Comparison of ENCODE assay signal across 10 mouse cellular contexts in the genomic region with DNA sequence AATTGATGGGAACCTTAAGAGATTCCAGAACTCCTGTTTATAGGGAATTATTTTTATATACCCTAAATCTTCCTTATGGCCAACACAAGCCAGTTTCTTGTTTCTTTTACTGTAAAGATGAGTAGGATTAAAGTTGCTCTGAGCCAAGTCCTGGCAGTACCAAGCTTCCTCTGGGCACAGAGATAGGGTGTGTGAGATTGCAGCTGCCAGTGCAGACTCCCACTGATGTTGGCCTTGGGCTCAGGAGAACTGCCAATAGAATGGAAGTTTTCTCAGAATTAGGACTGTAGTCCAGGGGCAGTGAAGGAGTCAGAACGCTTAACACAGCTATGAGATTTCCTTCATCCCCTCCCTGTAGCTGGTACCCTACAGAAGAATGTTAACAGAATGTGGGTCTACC. TPM values are rescaled to one million over a fixed set of nuclear protein-coding genes. Genes with fewer than 3 reads are reported as not detected.
DNase-seq lines count a peak whose midpoint lies in the region; ATAC-seq and TF ChIP-seq lines count a peak whose summit lies in the region.
"Had no signal": no experiment of that assay in that cellular context is flagged by ENCODE, and none has a peak within 500 bp of the region (broad histone marks: within the 10 kb centered on the region; RNA-seq: fewer than 3 reads in every experiment).

No protein-coding gene starts in this region.

- H3K4me2 ChIP-seq in neural tube, embryonic 11.5 days (ENCODE audit: low read depth) = peak overlapping the region; percentile 87
- peak overlapping the region; percentile 94 for H3K4me2 ChIP-seq in limb, embryonic 14.5 days (replicated peaks; ENCODE audit: low read depth, low read length, severe bottlenecking)
- H3K4me2 ChIP-seq in stomach, postnatal 0 days (replicated peaks; ENCODE audit: low read depth) = peak overlapping the region; percentile 97; the same call in 1 of the 2 replicates

- H3K27me3 ChIP-seq in erythroblast, embryonic 14.5 days (ENCODE audit: control insufficient read depth) = no peaks in the 10 kb centered on the region
- no peaks in the 10 kb centered on the region for H3K27me3 ChIP-seq in neural tube, embryonic 11.5 days (ENCODE audit: control insufficient read depth, insufficient read depth, low read length)
- H3K27me3 ChIP-seq in limb, embryonic 14.5 days (ENCODE audit: control insufficient read depth, insufficient read depth, low read length) = no peaks in the 10 kb centered on the region
- H3K27me3 ChIP-seq in stomach, postnatal 0 days (ENCODE audit: control insufficient read depth, insufficient read depth, low read length) = no peaks in the 10 kb centered on the region

- no peak for TF ChIP-seq CTCF in stomach, postnatal 0 days (IDR thresholded peaks at IDR 0.05; ENCODE audit: low read depth)

- DNase-seq in neural tube, embryonic 11.5 days (ENCODE audit: low spot score) = no peak
- DNase-seq in neural tube, embryonic 10.5 days (ENCODE audit: extremely low spot score, low spot score) = no peak
- no peak for DNase-seq in limb, embryonic 14.5 days (ENCODE audit: low spot score)
- DNase-seq in stomach, postnatal 0 days (ENCODE audit: low spot score) = no peak
- DNase-seq in urinary bladder, postnatal 14 days (ENCODE audit: low spot score) = no peak
- DNase-seq in adrenal gland, postnatal 4 days (ENCODE audit: low spot score in 2 of 2) = no peak
- DNase-seq: B cell, adult 2 months had no signal

- TF ChIP-seq POLR2A in limb, embryonic 14.5 days (IDR thresholded peaks at IDR 0.05; ENCODE audit: borderline replicate concordance, extremely low read depth, insufficient read depth, insufficient read length) = no peak

- no peak overlapping the region for H3K9ac ChIP-seq in neural tube, embryonic 11.5 days (ENCODE audit: low read length)
- H3K9ac ChIP-seq in limb, embryonic 14.5 days (ENCODE audit: low read depth, low read length, severe bottlenecking) = no peak overlapping the region
- no peak overlapping the region for H3K9ac ChIP-seq in stomach, postnatal 0 days (ENCODE audit: low read length)

- no peak for ATAC-seq in erythroblast, adult 5-6 weeks (replicated peaks; ENCODE audit: low FRiP score, poor library complexity, severe bottlenecking)
- ATAC-seq in neural tube, embryonic 11.5 days (ENCODE audit: insufficient read depth, low FRiP score, low TSS enrichment) = no peak
- no peak for ATAC-seq in limb, embryonic 14.5 days (ENCODE audit: low FRiP score, low read depth)
- no peak for ATAC-seq in stomach, postnatal 0 days (ENCODE audit: low FRiP score, low TSS enrichment)

- H3K27ac ChIP-seq in neural tube, embryonic 11.5 days (ENCODE audit: low read depth, low read length) = no peak overlapping the region
- no peak overlapping the region for H3K27ac ChIP-seq in limb, embryonic 14.5 days (replicated peaks; ENCODE audit: low read depth, low read length)
- no peak overlapping the region for H3K27ac ChIP-seq in stomach, postnatal 0 days (replicated peaks)

- H3K4me3 ChIP-seq in erythroblast, embryonic 14.5 days (replicated peaks) = peak overlapping the region; percentile 99
- no peak overlapping the region for H3K4me3 ChIP-seq in neural tube, embryonic 11.5 days (ENCODE audit: low read depth, low read length)
- H3K4me3 ChIP-seq in limb, embryonic 14.5 days (replicated peaks; ENCODE audit: low read length) = peak overlapping the region; percentile 65; the same call in 1 of the 2 replicates
- H3K4me3 ChIP-seq in stomach, postnatal 0 days (ENCODE audit: low read depth, low read length) = peak overlapping the region; percentile 88; the same call in 1 of the 2 replicates

- TF ChIP-seq EP300 in stomach, postnatal 0 days (optimal IDR thresholded peaks at IDR 0.05) = no peak

- peaks cover 45% of the 10 kb centered on the region for H3K4me1 ChIP-seq in erythroblast, embryonic 14.5 days (ENCODE audit: control insufficient read depth)
- peaks cover 14% of the 10 kb centered on the region for H3K4me1 ChIP-seq in neural tube, embryonic 11.5 days (ENCODE audit: control insufficient read depth, insufficient read depth, low read length)
- H3K4me1 ChIP-seq in limb, embryonic 14.5 days (ENCODE audit: control insufficient read depth, insufficient read depth, low read length) = peaks cover 16% of the 10 kb centered on the region
- peaks cover 8% of the 10 kb centered on the region; the same call in 1 of the 2 replicates for H3K4me1 ChIP-seq in stomach, postnatal 0 days (replicated peaks; ENCODE audit: control insufficient read depth, insufficient read depth)

- H3K36me3 ChIP-seq in erythroblast, embryonic 14.5 days (ENCODE audit: control insufficient read depth) = peaks cover 47% of the 10 kb centered on the region
- H3K36me3 ChIP-seq in neural tube, embryonic 11.5 days (ENCODE audit: control insufficient read depth, insufficient read depth, low read length) = peaks cover 1% of the 10 kb centered on the region; the same call in 1 of the 2 replicates
- H3K36me3 ChIP-seq in limb, embryonic 14.5 days (ENCODE audit: control insufficient read depth, insufficient read depth, low read length) = peaks cover 42% of the 10 kb centered on the region
- H3K36me3 ChIP-seq in stomach, postnatal 0 days (ENCODE audit: control insufficient read depth, insufficient read depth, low read length) = peaks cover 4% of the 10 kb centered on the region

- 63% methylated on average over 1 of the region's 1 CpGs for WGBS in neural tube, embryonic 11.5 days
- WGBS in limb, embryonic 14.5 days = 41% methylated on average over 1 of the region's 1 CpGs
- 28% methylated on average over 1 of the region's 1 CpGs for WGBS in stomach, postnatal 0 days

- no peaks in the 10 kb centered on the region for H3K9me3 ChIP-seq in erythroblast, embryonic 14.5 days (ENCODE audit: control insufficient read depth, low read length)
- no peaks in the 10 kb centered on the region for H3K9me3 ChIP-seq in neural tube, embryonic 11.5 days (ENCODE audit: control insufficient read depth, low read length)
- H3K9me3 ChIP-seq in limb, embryonic 14.5 days (ENCODE audit: control insufficient read depth, low read length) = no peaks in the 10 kb centered on the region
- H3K9me3 ChIP-seq in stomach, postnatal 0 days (ENCODE audit: control insufficient read depth, low read length) = no peaks in the 10 kb centered on the region

RNA-seq across cellular contexts. Expression of a gene that starts 1.4 kb away (rescaled TPM):
- 1.3 and 1.9 TPM in 2 replicates for polyA plus RNA-seq in erythroblast, embryonic 14.5 days (2012)
- total RNA-seq in erythroblast, adult 5-6 weeks (2015; ENCODE audit: low replicate concordance) = 2.1 and 5.9 TPM in 2 replicates
- 2.8 and 8.3 TPM in 2 replicates for total RNA-seq in erythroblast, adult 5-6 weeks (2017; ENCODE audit: low replicate concordance)
- polyA plus RNA-seq in neural tube, embryonic 11.5 days (2014; fragmentation: Nextera tagmentation; extraction: Ambion mirVana) = 22.0 and 25.7 TPM in 2 replicates
- polyA plus RNA-seq in limb, embryonic 14.5 days (2012; rRNA removed) = 30.0 and 30.5 TPM in 2 replicates
- polyA plus RNA-seq in limb, embryonic 14.5 days (2014; fragmentation: Nextera tagmentation; extraction: Ambion mirVana) = 26.3 and 27.8 TPM in 2 replicates
- polyA plus RNA-seq in stomach, postnatal 0 days (2015; fragmentation: Nextera tagmentation; extraction: Ambion mirVana) = 11.6 and 13.0 TPM in 2 replicates
- 10 to 100 TPM; 56.7 to 61.6 TPM for total RNA-seq in adrenal gland, postnatal 4 days (2021)

RNA-seq across cellular contexts. Expression of a gene that starts 1.6 kb away (rescaled TPM):
- polyA plus RNA-seq in erythroblast, embryonic 14.5 days (2012) = 19.5 and 23.1 TPM in 2 replicates
- 282 and 306 TPM in 2 replicates for total RNA-seq in erythroblast, adult 5-6 weeks (2015; ENCODE audit: low replicate concordance)
- total RNA-seq in erythroblast, adult 5-6 weeks (2017; ENCODE audit: low replicate concordance) = 240 and 279 TPM in 2 replicates
- 866 and 868 TPM in 2 replicates for polyA plus RNA-seq in neural tube, embryonic 11.5 days (2014; fragmentation: Nextera tagmentation; extraction: Ambion mirVana)
- 294 and 427 TPM in 2 replicates for polyA plus RNA-seq in limb, embryonic 14.5 days (2012; rRNA removed)
- 870 and 933 TPM in 2 replicates for polyA plus RNA-seq in limb, embryonic 14.5 days (2014; fragmentation: Nextera tagmentation; extraction: Ambion mirVana)
- 883 and 916 TPM in 2 replicates for polyA plus RNA-seq in stomach, postnatal 0 days (2015; fragmentation: Nextera tagmentation; extraction: Ambion mirVana)
- total RNA-seq in adrenal gland, postnatal 4 days (2021) = 100 to 1,000 TPM; 503 to 527 TPM

RNA-seq across cellular contexts. Expression of a gene that starts 17.8 kb away (rescaled TPM):
- polyA plus RNA-seq in erythroblast, embryonic 14.5 days (2012) = 5.7 and 6.6 TPM in 2 replicates
- 19.2 and 34.4 TPM in 2 replicates for total RNA-seq in erythroblast, adult 5-6 weeks (2015; ENCODE audit: low replicate concordance)
- total RNA-seq in erythroblast, adult 5-6 weeks (2017; ENCODE audit: low replicate concordance) = 18.0 and 23.0 TPM in 2 replicates
- 221 and 230 TPM in 2 replicates for polyA plus RNA-seq in neural tube, embryonic 11.5 days (2014; fragmentation: Nextera tagmentation; extraction: Ambion mirVana)
- 76.7 and 92.2 TPM in 2 replicates for polyA plus RNA-seq in limb, embryonic 14.5 days (2012; rRNA removed)
- polyA plus RNA-seq in limb, embryonic 14.5 days (2014; fragmentation: Nextera tagmentation; extraction: Ambion mirVana) = 169 and 181 TPM in 2 replicates
- polyA plus RNA-seq in stomach, postnatal 0 days (2015; fragmentation: Nextera tagmentation; extraction: Ambion mirVana) = 138 and 144 TPM in 2 replicates
- total RNA-seq in adrenal gland, postnatal 4 days (2021) = 100 to 1,000 TPM; 150 to 158 TPM

RNA-seq across cellular contexts. Expression of a gene that starts 19.0 kb away (rescaled TPM):
- not detected in 2 replicates for polyA plus RNA-seq in erythroblast, embryonic 14.5 days (2012)
- not detected in 2 replicates for total RNA-seq in erythroblast, adult 5-6 weeks (2015; ENCODE audit: low replicate concordance)
- not detected in 2 replicates for total RNA-seq in erythroblast, adult 5-6 weeks (2017; ENCODE audit: low replicate concordance)
- 0.12 TPM in 1 of 2 replicates, not detected in the other for polyA plus RNA-seq in neural tube, embryonic 11.5 days (2014; fragmentation: Nextera tagmentation; extraction: Ambion mirVana)
- not detected in 2 replicates for polyA plus RNA-seq in limb, embryonic 14.5 days (2012; rRNA removed)
- 0.15 TPM in 1 of 2 replicates, not detected in the other for polyA plus RNA-seq in limb, embryonic 14.5 days (2014; fragmentation: Nextera tagmentation; extraction: Ambion mirVana)
- polyA plus RNA-seq in stomach, postnatal 0 days (2015; fragmentation: Nextera tagmentation; extraction: Ambion mirVana) = 0.10 and 0.13 TPM in 2 replicates
- not detected for total RNA-seq in adrenal gland, postnatal 4 days (2021)
- total RNA-seq: layer of hippocampus, adult 18-20 months had no signal

RNA-seq across cellular contexts. Expression of a gene that starts 39.6 kb away (rescaled TPM):
- 0.01 TPM in 1 of 2 replicates, not detected in the other for polyA plus RNA-seq in erythroblast, embryonic 14.5 days (2012)
- not detected in 2 replicates for total RNA-seq in erythroblast, adult 5-6 weeks (2015; ENCODE audit: low replicate concordance)
- total RNA-seq in erythroblast, adult 5-6 weeks (2017; ENCODE audit: low replicate concordance) = not detected in 2 replicates
- polyA plus RNA-seq in neural tube, embryonic 11.5 days (2014; fragmentation: Nextera tagmentation; extraction: Ambion mirVana) = 18.1 and 18.5 TPM in 2 replicates
- polyA plus RNA-seq in limb, embryonic 14.5 days (2012; rRNA removed) = 18.8 and 23.9 TPM in 2 replicates
- polyA plus RNA-seq in limb, embryonic 14.5 days (2014; fragmentation: Nextera tagmentation; extraction: Ambion mirVana) = 10.9 and 11.1 TPM in 2 replicates
- 3.9 and 4.1 TPM in 2 replicates for polyA plus RNA-seq in stomach, postnatal 0 days (2015; fragmentation: Nextera tagmentation; extraction: Ambion mirVana)
- total RNA-seq in adrenal gland, postnatal 4 days (2021) = 10 to 100 TPM; 44.3 to 47.4 TPM

Comparison
In these comparisons a context has a peak if more than half of its experiments do, and no peak if none do; other contexts are left out.
1. RNA of a gene that starts 1.6 kb away (polyA plus RNA-seq): 294 to 933 TPM in limb, embryonic 14.5 days, 883 to 916 TPM in stomach, postnatal 0 days and 866 to 868 TPM in neural tube, embryonic 11.5 days; 19.5 to 23.1 TPM in erythroblast, embryonic 14.5 days; every median in the first group is over 10 times any median in the second.
2. RNA of a gene that starts 17.8 kb away (polyA plus RNA-seq): 221 to 230 TPM in neural tube, embryonic 11.5 days, 76.7 to 181 TPM in limb, embryonic 14.5 days and 138 to 144 TPM in stomach, postnatal 0 days; 5.7 to 6.6 TPM in erythroblast, embryonic 14.5 days; every median in the first group is over 10 times any median in the second.
3. Peak in every context shown above with its lines, with median percentiles within 50 percentile points of each other: H3K4me2 ChIP-seq.